ENCODE assay signal across 18 mouse cellular contexts in genomic region chr13:60434221-60435210, GRCm38 (mm10).
A peak's percentile ranks its signal among the peaks of the same experiment; 100 is the strongest.
DNase-seq lines count a peak whose midpoint lies in the region; ATAC-seq lines count a peak whose summit lies in the region.
"Had no signal": no experiment of that assay in that cellular context is flagged by ENCODE, and none has a peak within 500 bp of the region (broad histone marks: within the 10 kb centered on the region; RNA-seq: fewer than 3 reads in every experiment).

No protein-coding gene starts in this region.

- 0 out of 2 replicates have a peak, but pooled peaks cover 2% of the 10 kb centered on the region for H3K9me3 ChIP-seq in heart, embryonic 16.5 days (replicated peaks; ENCODE audit: control insufficient read depth, low read length)
- H3K9me3 ChIP-seq in embryonic facial prominence, embryonic 12.5 days, result no peaks in the 10 kb centered on the region
- peaks cover 3% of the 10 kb centered on the region for H3K9me3 ChIP-seq in limb, embryonic 13.5 days
- H3K9me3 ChIP-seq: hindbrain, embryonic 12.5 days; liver, embryonic 13.5 days; midbrain, embryonic 13.5 days had no signal

- no peak overlapping the region for H3K4me2 ChIP-seq in heart, embryonic 16.5 days (ENCODE audit: low read depth, low read length)
- H3K4me2 ChIP-seq in embryonic facial prominence, embryonic 12.5 days (replicated peaks), result no peak overlapping the region
- H3K4me2 ChIP-seq in limb, embryonic 13.5 days (replicated peaks), result peak overlapping the region; percentile 39
- H3K4me2 ChIP-seq: hindbrain, embryonic 12.5 days; liver, embryonic 13.5 days; midbrain, embryonic 13.5 days had no signal

- intact Hi-C loops in heart, postnatal 14 days (cut with DNase I), result no loop called here

- DNase-seq in heart, postnatal 14 days, result no peak
- DNase-seq in NIH3T3 (ENCODE audit: low read depth) (peak; percentile 46), liver (no peak)
- DNase-seq in left cerebral cortex, adult 18-20 months (ENCODE audit: low spot score in 2 of 2), result no peak
- no peak for DNase-seq in thymus, adult 18-20 months
- DNase-seq: cerebellum, adult 8-10 months; gastrocnemius, postnatal 14 days; kidney, postnatal 36 days; layer of hippocampus, postnatal 36 days; liver, embryonic 13.5 days; right cerebral cortex, postnatal 25 days had no signal

- H3K9ac ChIP-seq in heart, embryonic 16.5 days (ENCODE audit: low read length), result no peak overlapping the region
- H3K9ac ChIP-seq in embryonic facial prominence, embryonic 12.5 days, result no peak overlapping the region
- no peak overlapping the region for H3K9ac ChIP-seq in limb, embryonic 13.5 days
- H3K9ac ChIP-seq: hindbrain, embryonic 12.5 days; liver, embryonic 13.5 days; midbrain, embryonic 13.5 days had no signal

- H3K4me1 ChIP-seq in heart, embryonic 16.5 days (ENCODE audit: control insufficient read depth, insufficient read depth, low read length), result no peaks in the 10 kb centered on the region
- peaks cover 14% of the 10 kb centered on the region for H3K4me1 ChIP-seq in embryonic facial prominence, embryonic 12.5 days
- H3K4me1 ChIP-seq in limb, embryonic 13.5 days, result peaks cover 34% of the 10 kb centered on the region
- H3K4me1 ChIP-seq: hindbrain, embryonic 12.5 days; midbrain, embryonic 13.5 days had no signal

- 63% methylated on average over 11 of the region's 11 CpGs for WGBS in heart, embryonic 16.5 days
- 36% methylated on average over 11 of the region's 11 CpGs for WGBS in embryonic facial prominence, embryonic 12.5 days
- 21% methylated on average over 11 of the region's 11 CpGs for WGBS in limb, embryonic 13.5 days

- ATAC-seq in heart, embryonic 16.5 days (replicated peaks; ENCODE audit: extremely low read depth, insufficient read depth, low FRiP score), result no peak
- ATAC-seq in embryonic facial prominence, embryonic 12.5 days (ENCODE audit: insufficient number of reproducible peaks, insufficient read depth, low FRiP score, low TSS enrichment), result 0 out of 2 replicates have a peak, but pooled peaks have one; percentile 18
- ATAC-seq in limb, embryonic 13.5 days (ENCODE audit: low FRiP score, low read depth), result peak; percentile 75
- ATAC-seq: forebrain, embryonic 14.5 days; midbrain, embryonic 13.5 days had no signal

- H3K4me3 ChIP-seq in heart, embryonic 16.5 days (ENCODE audit: low read length), result no peak overlapping the region
- H3K4me3 ChIP-seq in embryonic facial prominence, embryonic 12.5 days, result no peak overlapping the region
- H3K4me3 ChIP-seq in limb, embryonic 13.5 days, result no peak overlapping the region
- H3K4me3 ChIP-seq: hindbrain, embryonic 12.5 days; liver, embryonic 13.5 days; midbrain, embryonic 13.5 days had no signal

- H3K27me3 ChIP-seq in heart, embryonic 16.5 days (ENCODE audit: control insufficient read depth, insufficient read depth, low read length), result no peaks in the 10 kb centered on the region
- H3K27me3 ChIP-seq in embryonic facial prominence, embryonic 12.5 days, result no peaks in the 10 kb centered on the region
- H3K27me3 ChIP-seq in limb, embryonic 13.5 days, result no peaks in the 10 kb centered on the region
- H3K27me3 ChIP-seq: CH12.LX; hindbrain, embryonic 12.5 days; liver, embryonic 13.5 days; midbrain, embryonic 13.5 days had no signal

- H3K36me3 ChIP-seq in heart, embryonic 16.5 days (ENCODE audit: control insufficient read depth, insufficient read depth), result no peaks in the 10 kb centered on the region
- H3K36me3 ChIP-seq in embryonic facial prominence, embryonic 12.5 days, result no peaks in the 10 kb centered on the region
- no peaks in the 10 kb centered on the region for H3K36me3 ChIP-seq in limb, embryonic 13.5 days
- H3K36me3 ChIP-seq: hindbrain, embryonic 12.5 days; liver, embryonic 13.5 days; midbrain, embryonic 13.5 days had no signal

- peak overlapping the region; percentile 29; the same call in 1 of the 2 replicates for H3K27ac ChIP-seq in heart, embryonic 16.5 days (ENCODE audit: low read length)
- H3K27ac ChIP-seq in embryonic facial prominence, embryonic 12.5 days, result peak overlapping the region; percentile 89
- peak overlapping the region; percentile 96 for H3K27ac ChIP-seq in limb, embryonic 13.5 days
- H3K27ac ChIP-seq: hindbrain, embryonic 12.5 days; liver, embryonic 13.5 days; midbrain, embryonic 13.5 days had no signal

Comparison
In these comparisons a context has a peak if more than half of its experiments do, and no peak if none do; other contexts are left out.
1. H3K27ac ChIP-seq: peak in every context shown above with its lines; median percentile 96 in limb, embryonic 13.5 days; 89 in embryonic facial prominence, embryonic 12.5 days; 29 in heart, embryonic 16.5 days.